Mouse (Mus musculus) thymus, postnatal 36 days (tissue): ENCODE data around the gene Vmn2r42.
"Not testable (repeated sequence)": the region's sequence is repeated elsewhere in the genome, so short reads cannot be mapped to it uniquely, and the experiment has no call there.

ENCODE experiments used
- DNase-seq, 2 experiments: peaks; one replicate each; pipeline ENCODE4 v3.0.0; 2022; ENCODE audit warnings: mixed read lengths in 2 of 2

The Vmn2r42 gene

GRCm38 (mm10) chr7:8200220-8200619 is at the start of gene Vmn2r42:
Gene Vmn2r42, minus strand, starts transcription at chr7:8200320.
- not testable (repeated sequence) for DNase-seq

GRCm38 (mm10) chr7:8161554-8161953 is 38.6 kb downstream of the Vmn2r42 start, which contains the start of gene Vmn2r41:
Gene Vmn2r41, minus strand, starts transcription at chr7:8161654.
- not testable (repeated sequence) for DNase-seq
